Mouse (Mus musculus) kidney, adult 2 months (tissue): Measurements from ENCODE around the gene 1700069L16Rik. TPM values are rescaled to one million over a fixed set of nuclear protein-coding genes. Genes with fewer than 3 reads are reported as not detected.

Experiments
- DNase-seq: peaks from one replicate; pipeline ENCODE4 v3.0.0; 2021
- H3K27ac ChIP-seq: fragments of 200-500 bp; 2 replicates; pipeline ENCODE4 v1.5.1; 2012; ENCODE audit warnings: low read depth, low read length, control low read depth, inconsistent platforms; ENCODE audit not compliant: insufficient read depth
- H3K27me3 ChIP-seq: fragments of 200-500 bp; replicated peaks from 2 replicates; pipeline ENCODE4 v1.6.1; 2012; ENCODE audit warnings: mild to moderate bottlenecking, moderate library complexity, low read length, inconsistent platforms; ENCODE audit not compliant: control insufficient read depth, insufficient read depth
- H3K36me3 ChIP-seq: fragments of 200-500 bp; 2 replicates; pipeline ENCODE4 v1.6.1; 2012; ENCODE audit warnings: mild to moderate bottlenecking, moderate library complexity, low read length, inconsistent platforms; ENCODE audit not compliant: control insufficient read depth, insufficient read depth
- H3K4me1 ChIP-seq: fragments of 200-500 bp; 2 replicates; pipeline ENCODE4 v1.6.1; 2011; ENCODE audit warnings: low read length; ENCODE audit not compliant: control insufficient read depth, insufficient read depth
- H3K4me3 ChIP-seq: fragments of 200-500 bp; 2 replicates; pipeline ENCODE4 v1.5.1; 2011; ENCODE audit warnings: mild to moderate bottlenecking, low read depth, low read length, control low read depth; ENCODE audit not compliant: insufficient read depth
- CTCF ChIP-seq: fragments of 200-500 bp; conservative IDR thresholded peaks from 2 replicates; pipeline ENCODE4 v1.5.1; 2011; ENCODE audit warnings: low read depth, mild to moderate bottlenecking, control low read depth, low read length, moderate library complexity, mixed read lengths; ENCODE audit not compliant: insufficient read depth, insufficient read length
- POLR2A ChIP-seq: fragments of 200-500 bp; IDR thresholded peaks from one replicate; pipeline ENCODE4 v1.6.1; 2011; ENCODE audit warnings: low read depth, low read length, control low read depth
- WGBS: fragments of 180-500 bp; shearing (Covaris S2); methylation state at CpG from one replicate; pipeline ENCODE4 v1.1.7; 2018; 5-methylcytosine and 5-hydroxymethylcytosine counted together
- polyA plus RNA-seq: library from polyadenylated mRNA; depleted of rRNA; stranded (reverse); fragments of >200 nt; gene quantifications from 2 replicates; pipeline ENCODE4 v1.2.3, GENCODE M21; 2012

Gene 1700069L16Rik
- polyA plus RNA-seq, 1 experiment, result not detected

- no peak overlapping the region for H3K4me3 ChIP-seq
- peaks cover 4% of the 10 kb centered on the region; the same call in 1 of the 2 replicates for H3K4me1 ChIP-seq
- no peak overlapping the region for H3K27ac ChIP-seq
- no peaks in the 10 kb centered on the region for H3K36me3 ChIP-seq
- H3K27me3 ChIP-seq, result no peaks in the 10 kb centered on the region
- DNase-seq, result no peak
- WGBS, result 63% methylated on average over 5 of the region's 5 CpGs
- no peak for TF ChIP-seq POLR2A
- no peak for TF ChIP-seq CTCF
Observed at GRCm38 (mm10) chr5:113734376-113734775, 9.8 kb upstream of the 1700069L16Rik start.

- Histone ChIP-seq H3K4me3 (no peak overlapping the region), H3K4me1 (peaks cover 4% of the 10 kb centered on the region; the same call in 1 of the 2 replicates), H3K36me3 (no peaks in the 10 kb centered on the region), H3K27ac (no peak overlapping the region), H3K27me3 (no peaks in the 10 kb centered on the region)
- 36% methylated on average over 6 of the region's 6 CpGs for WGBS
- peak; percentile 69 for TF ChIP-seq CTCF
- TF ChIP-seq POLR2A, result no peak
- DNase-seq, result peak; percentile 36
Observed at GRCm38 (mm10) chr5:113732182-113732581, 7.6 kb upstream of the 1700069L16Rik start.

DNA sequence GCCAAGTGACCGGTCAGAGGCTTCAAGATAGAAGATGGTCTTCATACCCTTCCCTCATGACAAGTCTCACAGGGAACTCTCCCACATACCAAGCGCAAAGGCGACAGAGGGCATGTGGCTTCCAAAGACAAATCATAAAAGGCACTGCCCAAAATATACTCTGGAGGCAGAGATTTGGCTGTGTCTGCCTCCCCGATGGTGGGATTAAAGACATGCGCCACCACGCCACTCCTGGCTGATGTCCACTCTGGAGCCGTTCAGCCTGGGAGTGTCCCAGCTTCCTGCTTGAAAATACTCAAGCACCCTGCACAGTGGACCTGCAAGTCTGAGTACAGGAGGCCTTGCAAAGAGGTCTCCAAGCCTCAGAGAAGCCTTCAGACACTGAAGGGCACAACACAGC, 6.6 kb upstream of the 1700069L16Rik start:
- DNase-seq, result no peak
- H3K4me3 ChIP-seq, result no peak overlapping the region
- WGBS, result 80% methylated on average over 7 of the region's 7 CpGs
- H3K27me3 ChIP-seq, result no peaks in the 10 kb centered on the region
- TF ChIP-seq POLR2A, result no peak
- no peak for TF ChIP-seq CTCF
- no peaks in the 10 kb centered on the region for H3K36me3 ChIP-seq
- H3K27ac ChIP-seq, result no peak overlapping the region
- peaks cover under 1% of the 10 kb centered on the region; the same call in 1 of the 2 replicates for H3K4me1 ChIP-seq

- H3K4me1 ChIP-seq, result no peaks in the 10 kb centered on the region
- 31% methylated on average over 7 of the region's 7 CpGs for WGBS
- TF ChIP-seq CTCF (no peak), POLR2A (no peak)
- DNase-seq, result no peak
- H3K4me3 ChIP-seq, result no peak overlapping the region
- H3K27ac ChIP-seq, result no peak overlapping the region
- H3K27me3 ChIP-seq, result no peaks in the 10 kb centered on the region
- H3K36me3 ChIP-seq, result no peaks in the 10 kb centered on the region
Observed at GRCm38 (mm10) chr5:113730641-113731121, 6.1 kb upstream of the 1700069L16Rik start.

GRCm38 (mm10) chr5:113728691-113729090, 4.1 kb upstream of the 1700069L16Rik start:
- H3K27ac ChIP-seq, result no peak overlapping the region

GRCm38 (mm10) chr5:113728011-113728410, 3.4 kb upstream of the 1700069L16Rik start:
- DNase-seq, result no peak
- Histone ChIP-seq H3K4me1 (no peaks in the 10 kb centered on the region), H3K36me3 (no peaks in the 10 kb centered on the region), H3K27me3 (no peaks in the 10 kb centered on the region), H3K4me3 (no peak overlapping the region), H3K27ac (no peak overlapping the region)
- TF ChIP-seq CTCF (no peak), POLR2A (no peak)
- 75% methylated on average over 7 of the region's 7 CpGs for WGBS

More at GRCm38 (mm10) chr5:113728691-113729090, 4.1 kb upstream of the 1700069L16Rik start:
- Histone ChIP-seq H3K4me1 (no peaks in the 10 kb centered on the region), H3K27me3 (no peaks in the 10 kb centered on the region), H3K4me3 (no peak overlapping the region), H3K36me3 (no peaks in the 10 kb centered on the region)
- TF ChIP-seq POLR2A (no peak), CTCF (no peak)
- DNase-seq, result no peak
- WGBS, result 85% methylated on average over 7 of the region's 7 CpGs

GRCm38 (mm10) chr5:113727238-113727637, 2.7 kb upstream of the 1700069L16Rik start:
- no peak for DNase-seq
- H3K27me3 ChIP-seq, result no peaks in the 10 kb centered on the region
- no peaks in the 10 kb centered on the region for H3K36me3 ChIP-seq
- H3K27ac ChIP-seq, result no peak overlapping the region
- TF ChIP-seq POLR2A, result no peak
- TF ChIP-seq CTCF, result no peak
- H3K4me1 ChIP-seq, result no peaks in the 10 kb centered on the region
- 66% methylated on average over 12 of the region's 12 CpGs for WGBS
- H3K4me3 ChIP-seq, result no peak overlapping the region
